8 mouse cellular contexts compared by ENCODE assay signal in genomic region chr12:73052651-73053591, GRCm38 (mm10). TPM values are rescaled to one million over a fixed set of nuclear protein-coding genes. Genes with fewer than 3 reads are reported as not detected.
DNase-seq lines count a peak whose midpoint lies in the region; ATAC-seq and TF ChIP-seq lines count a peak whose summit lies in the region.

No protein-coding gene starts in this region.

- ATAC-seq in forebrain, postnatal 0 days = no peak; the same call in 1 of the 2 replicates

- no peak for TF ChIP-seq POLR2A in ES-Bruce4 (IDR thresholded peaks at IDR 0.05; ENCODE audit: insufficient read depth, low read length)

- peak overlapping the region; percentile 27 for H3K9ac ChIP-seq in ES-Bruce4 (ENCODE audit: low read depth, poor library complexity, severe bottlenecking)
- no peak overlapping the region for H3K9ac ChIP-seq in forebrain, postnatal 0 days

- DNase-seq in forebrain, postnatal 0 days = peak; percentile 68
- DNase-seq in kidney, postnatal 4 days = peak; percentile 26 to 51
- DNase-seq in retina, embryonic 14.5 days (ENCODE audit: low spot score) = peak; percentile 37
- DNase-seq in left cerebral cortex, adult 18-20 months (ENCODE audit: low spot score in 2 of 2) = no peak
- no peak for DNase-seq in thymus, postnatal 36 days
- no peak for DNase-seq in ovary, adult 18-20 months (ENCODE audit: low spot score)

- H3K79me3 ChIP-seq in C2C12 (ENCODE audit: low read depth) = peaks cover 4% of the 10 kb centered on the region

- H3ac ChIP-seq in C2C12 (ENCODE audit: control insufficient read depth, insufficient read length, low read depth) = peak overlapping the region; percentile 80

- H3K36me3 ChIP-seq in C2C12 (ENCODE audit: control insufficient read depth, insufficient read depth) (no peaks in the 10 kb centered on the region), ES-Bruce4 (ENCODE audit: control insufficient read depth, insufficient read depth, low read length, poor library complexity, severe bottlenecking) (no peaks in the 10 kb centered on the region)
- H3K36me3 ChIP-seq in forebrain, postnatal 0 days (ENCODE audit: insufficient read depth) = no peaks in the 10 kb centered on the region

- H3K4me3 ChIP-seq in C2C12 (ENCODE audit: insufficient read depth, poor library complexity, severe bottlenecking) (peak overlapping the region; percentile 59), ES-Bruce4 (ENCODE audit: low read depth, low read length) (peak overlapping the region; percentile 82)
- no peak overlapping the region for H3K4me3 ChIP-seq in forebrain, postnatal 0 days (ENCODE audit: low read depth, low read length)

- H3K9me3 ChIP-seq in ES-Bruce4 (replicated peaks; ENCODE audit: control insufficient read depth, insufficient read depth, low read length, poor library complexity, severe bottlenecking) = no peaks in the 10 kb centered on the region
- H3K9me3 ChIP-seq in forebrain, postnatal 0 days (ENCODE audit: low read length) = no peaks in the 10 kb centered on the region

- H3K79me2 ChIP-seq in C2C12 (ENCODE audit: control insufficient read depth, insufficient read depth) = peaks cover 18% of the 10 kb centered on the region

- H3K27me3 ChIP-seq in C2C12 (ENCODE audit: control insufficient read depth, insufficient read depth, insufficient read length) (no peaks in the 10 kb centered on the region), ES-Bruce4 (ENCODE audit: control insufficient read depth, insufficient read depth, low read length, poor library complexity, severe bottlenecking) (peaks cover 23% of the 10 kb centered on the region)
- peaks cover 94% of the 10 kb centered on the region for H3K27me3 ChIP-seq in forebrain, postnatal 0 days (ENCODE audit: insufficient read depth, low read length)

- H3K4me2 ChIP-seq in forebrain, postnatal 0 days (ENCODE audit: low read depth) = peak overlapping the region; percentile 44; the same call in 1 of the 2 replicates

- no peak for TF ChIP-seq EP300 in ES-Bruce4 (IDR thresholded peaks at IDR 0.05; ENCODE audit: insufficient read depth, low read depth, low read length)

- no peak overlapping the region for H3K27ac ChIP-seq in ES-Bruce4 (ENCODE audit: insufficient read depth, low read length)
- H3K27ac ChIP-seq in forebrain, postnatal 0 days (ENCODE audit: low read depth, low read length) = no peak overlapping the region

- no peaks in the 10 kb centered on the region for H3K4me1 ChIP-seq in ES-Bruce4 (ENCODE audit: control insufficient read depth, insufficient read depth, low read length)
- H3K4me1 ChIP-seq in forebrain, postnatal 0 days (ENCODE audit: insufficient read depth) = no peaks in the 10 kb centered on the region

- WGBS in forebrain, postnatal 0 days = 2% methylated on average over 34 of the region's 34 CpGs

- TF ChIP-seq CTCF in C2C12 (IDR thresholded peaks at IDR 0.05; ENCODE audit: control insufficient read depth, insufficient read depth, insufficient read length) (no peak), ES-Bruce4 (IDR thresholded peaks at IDR 0.05; ENCODE audit: low read depth, low read length) (no peak)
- TF ChIP-seq CTCF in forebrain, postnatal 0 days (IDR thresholded peaks at IDR 0.05; ENCODE audit: low read depth) = no peak

TF ChIP-seq in C2C12, 6 proteins besides CTCF, POLR2A, EP300 and RAD21:
- no peak for TF ChIP-seq FOSL1 (IDR thresholded peaks at IDR 0.05; ENCODE audit: insufficient read depth, low read length, poor library complexity, severe bottlenecking)
- TF ChIP-seq MYOG (IDR thresholded peaks at IDR 0.05; ENCODE audit: control insufficient read depth, extremely low read depth, insufficient read length) = no peak
- no peak for TF ChIP-seq MYOD1 (IDR thresholded peaks at IDR 0.05; ENCODE audit: control insufficient read depth, insufficient read length, low read depth)
- no peak for TF ChIP-seq MAX (IDR thresholded peaks at IDR 0.05)
- TF ChIP-seq USF1 (IDR thresholded peaks at IDR 0.05; ENCODE audit: low read depth) = no peak
- TF ChIP-seq CEBPB (IDR thresholded peaks at IDR 0.05; ENCODE audit: low read depth) = no peak
TF ChIP-seq in C2C12: peak in this region for 0.

RNA-seq across cellular contexts. Expression of gene Six1, which starts 0.8 kb away (rescaled TPM):
- 72.4 TPM for polyA plus RNA-seq in C2C12 (2012; fragmentation: generic; extraction: Trizol)
- 2.9 and 3.5 TPM in 2 replicates for polyA plus RNA-seq in ES-Bruce4 (2011; ENCODE audit: insufficient read depth, insufficient read length, low read depth, missing spikeins)
- total RNA-seq in forebrain, postnatal 0 days (2014; rRNA removed) = 0.62 and 0.77 TPM in 2 replicates
- polyA plus RNA-seq in forebrain, postnatal 0 days (2015; fragmentation: Nextera tagmentation; extraction: Ambion mirVana) = 0.65 TPM in 2 replicates
- under 1 TPM; 0.40 to 0.42 TPM for total RNA-seq in left cerebral cortex, adult 18-20 months (2021)

Comparison
In these comparisons a context has a peak if more than half of its experiments do, and no peak if none do; other contexts are left out.
1. DNase-seq: peak in forebrain, postnatal 0 days (single experiment), kidney, postnatal 4 days (2 of 2) and retina, embryonic 14.5 days (single experiment); none in left cerebral cortex, adult 18-20 months (0 of 2), thymus, postnatal 36 days (0 of 2) and ovary, adult 18-20 months (single experiment).
2. RNA of gene Six1, which starts 0.8 kb away (polyA plus RNA-seq): 72.4 TPM in C2C12 (single experiment); 2.9 to 3.5 TPM in ES-Bruce4 and 0.65 TPM in forebrain, postnatal 0 days; every median in the first group is over 10 times any median in the second.